Mouse (Mus musculus) E14TG2a.4 (cell line): ENCODE data around the gene Arhgap22.

Experiments used
- CTCF ChIP-seq: conservative IDR thresholded peaks from 2 replicates; pipeline ENCODE4 v1.5.1; 2014; ENCODE audit warnings: low read length
- NANOG ChIP-seq: IDR thresholded peaks from 2 replicates; pipeline ENCODE4 v1.6.1; 2014; ENCODE audit warnings: borderline replicate concordance, low read length, mixed read lengths
- POU5F1 ChIP-seq: IDR thresholded peaks from 2 replicates; pipeline ENCODE4 v1.6.1; 2014; ENCODE audit warnings: low read length, borderline replicate concordance

GRCm38 (mm10) chr14:33244519-33244918 is 30.7 kb downstream of the Arhgap22 start:
- TF ChIP-seq CTCF, result no peak
- TF ChIP-seq NANOG, result no peak
- no peak for TF ChIP-seq POU5F1
